In the genomic region with DNA sequence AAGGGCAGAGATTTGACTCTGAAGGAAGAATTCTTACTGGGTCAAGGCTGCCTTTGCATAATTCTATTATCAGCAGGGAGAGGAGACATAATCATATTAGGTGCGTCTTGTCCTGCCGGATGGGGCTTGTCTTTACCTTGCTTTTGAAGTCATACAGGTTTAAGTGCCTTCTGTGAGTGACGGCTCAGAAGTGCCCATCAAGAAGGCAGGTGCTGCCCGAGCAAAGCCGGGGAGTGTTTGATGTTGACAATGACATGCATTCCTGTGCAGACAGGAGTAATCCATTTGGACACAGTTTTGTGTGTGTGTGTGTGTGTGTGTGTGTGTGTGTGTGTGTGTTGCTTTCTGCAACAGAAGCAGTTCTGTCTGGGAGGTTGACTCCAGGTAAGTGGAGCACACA, we compare ENCODE assay signal across 22 mouse cellular contexts.
DNase-seq lines count a peak whose midpoint lies in the region; ATAC-seq lines count a peak whose summit lies in the region.
"Had no signal": no experiment of that assay in that cellular context is flagged by ENCODE, and none has a peak within 500 bp of the region (broad histone marks: within the 10 kb centered on the region; RNA-seq: fewer than 3 reads in every experiment).

No protein-coding gene starts in this region.

- no peaks in the 10 kb centered on the region for H3K36me3 ChIP-seq in heart, embryonic 12.5 days
- H3K36me3 ChIP-seq in midbrain, embryonic 16.5 days (ENCODE audit: control insufficient read depth, insufficient read depth, low read length), result no peaks in the 10 kb centered on the region
- H3K36me3 ChIP-seq in midbrain, embryonic 10.5 days, result no peaks in the 10 kb centered on the region
- no peaks in the 10 kb centered on the region for H3K36me3 ChIP-seq in embryonic facial prominence, embryonic 12.5 days
- H3K36me3 ChIP-seq in limb, embryonic 10.5 days, result no peaks in the 10 kb centered on the region
- H3K36me3 ChIP-seq: forebrain, embryonic 12.5 days; forebrain, embryonic 15.5 days; heart, embryonic 10.5 days; hindbrain, embryonic 12.5 days; hindbrain, embryonic 15.5 days had no signal

- WGBS in heart, embryonic 12.5 days, result 41% methylated on average over 5 of the region's 5 CpGs
- WGBS in midbrain, embryonic 16.5 days, result 40% methylated on average over 5 of the region's 5 CpGs
- 69% methylated on average over 5 of the region's 5 CpGs for WGBS in midbrain, embryonic 10.5 days
- WGBS in embryonic facial prominence, embryonic 12.5 days, result 51% methylated on average over 5 of the region's 5 CpGs
- 59% methylated on average over 5 of the region's 5 CpGs for WGBS in limb, embryonic 10.5 days

- H3K4me3 ChIP-seq in heart, embryonic 12.5 days, result no peak overlapping the region
- H3K4me3 ChIP-seq in midbrain, embryonic 16.5 days (ENCODE audit: low read depth, low read length), result no peak overlapping the region
- no peak overlapping the region for H3K4me3 ChIP-seq in midbrain, embryonic 10.5 days
- no peak overlapping the region for H3K4me3 ChIP-seq in embryonic facial prominence, embryonic 12.5 days
- H3K4me3 ChIP-seq in limb, embryonic 10.5 days, result no peak overlapping the region
- H3K4me3 ChIP-seq: erythroblast, embryonic 14.5 days; forebrain, embryonic 12.5 days; forebrain, embryonic 15.5 days; heart, adult 2 months; heart, embryonic 10.5 days; hindbrain, embryonic 12.5 days; hindbrain, embryonic 15.5 days had no signal

- H3K27me3 ChIP-seq in heart, embryonic 12.5 days (replicated peaks), result peaks cover 4% of the 10 kb centered on the region
- H3K27me3 ChIP-seq in midbrain, embryonic 16.5 days (ENCODE audit: control insufficient read depth, insufficient read depth, low read depth, low read length), result no peaks in the 10 kb centered on the region; the same call in 1 of the 2 replicates
- H3K27me3 ChIP-seq in midbrain, embryonic 10.5 days (ENCODE audit: low read depth, poor library complexity, severe bottlenecking), result 0 out of 2 replicates have a peak, but pooled peaks cover 6% of the 10 kb centered on the region
- H3K27me3 ChIP-seq in embryonic facial prominence, embryonic 12.5 days, result no peaks in the 10 kb centered on the region
- no peaks in the 10 kb centered on the region for H3K27me3 ChIP-seq in limb, embryonic 10.5 days (ENCODE audit: low read depth, poor library complexity, severe bottlenecking)
- H3K27me3 ChIP-seq: forebrain, embryonic 12.5 days; forebrain, embryonic 15.5 days; hindbrain, embryonic 12.5 days; hindbrain, embryonic 15.5 days had no signal

- no peak overlapping the region for H3K4me2 ChIP-seq in heart, embryonic 12.5 days
- no peak overlapping the region for H3K4me2 ChIP-seq in midbrain, embryonic 16.5 days (ENCODE audit: low read length)
- no peak overlapping the region for H3K4me2 ChIP-seq in embryonic facial prominence, embryonic 12.5 days (replicated peaks)
- H3K4me2 ChIP-seq: forebrain, embryonic 12.5 days; forebrain, embryonic 15.5 days; hindbrain, embryonic 12.5 days; hindbrain, embryonic 15.5 days had no signal

- H3K9ac ChIP-seq in heart, embryonic 12.5 days, result no peak overlapping the region
- H3K9ac ChIP-seq in midbrain, embryonic 16.5 days (ENCODE audit: low read depth, low read length), result no peak overlapping the region
- no peak overlapping the region for H3K9ac ChIP-seq in embryonic facial prominence, embryonic 12.5 days
- H3K9ac ChIP-seq: forebrain, embryonic 12.5 days; forebrain, embryonic 15.5 days; hindbrain, embryonic 12.5 days; hindbrain, embryonic 15.5 days had no signal

- intact Hi-C loops in left cerebral cortex, postnatal 36 days (cut with DNase I), result no loop called here

- H3K9me3 ChIP-seq in heart, embryonic 12.5 days (replicated peaks), result peaks cover 5% of the 10 kb centered on the region; the same call in 1 of the 2 replicates
- H3K9me3 ChIP-seq in midbrain, embryonic 16.5 days (replicated peaks; ENCODE audit: control insufficient read depth, low read length, poor library complexity, severe bottlenecking), result no peaks in the 10 kb centered on the region
- H3K9me3 ChIP-seq in midbrain, embryonic 10.5 days (replicated peaks), result no peaks in the 10 kb centered on the region
- no peaks in the 10 kb centered on the region for H3K9me3 ChIP-seq in embryonic facial prominence, embryonic 12.5 days
- no peaks in the 10 kb centered on the region for H3K9me3 ChIP-seq in limb, embryonic 10.5 days (replicated peaks)
- H3K9me3 ChIP-seq: forebrain, embryonic 12.5 days; forebrain, embryonic 15.5 days; heart, embryonic 10.5 days; hindbrain, embryonic 12.5 days; hindbrain, embryonic 15.5 days had no signal

- ATAC-seq in heart, embryonic 12.5 days (ENCODE audit: insufficient number of reproducible peaks, low FRiP score), result no peak
- peak; percentile 36; the same call in 1 of the 2 replicates for ATAC-seq in midbrain, embryonic 16.5 days
- ATAC-seq in embryonic facial prominence, embryonic 12.5 days (ENCODE audit: insufficient number of reproducible peaks, insufficient read depth, low FRiP score, low TSS enrichment), result peak; percentile 60; the same call in 1 of the 2 replicates
- ATAC-seq: activated CD4-positive, CD25-positive, alpha-beta regulatory T cell, adult 4 months; forebrain, embryonic 15.5 days had no signal

- no peaks in the 10 kb centered on the region for H3K4me1 ChIP-seq in heart, embryonic 12.5 days (replicated peaks)
- peaks cover 12% of the 10 kb centered on the region for H3K4me1 ChIP-seq in midbrain, embryonic 16.5 days (ENCODE audit: control insufficient read depth, insufficient read depth, low read length)
- H3K4me1 ChIP-seq in midbrain, embryonic 10.5 days, result peaks cover 12% of the 10 kb centered on the region
- peaks cover 11% of the 10 kb centered on the region for H3K4me1 ChIP-seq in embryonic facial prominence, embryonic 12.5 days
- H3K4me1 ChIP-seq in limb, embryonic 10.5 days, result peaks cover 30% of the 10 kb centered on the region
- H3K4me1 ChIP-seq: heart, embryonic 10.5 days had no signal

- peak; percentile 40 for DNase-seq in heart, adult 11 months
- DNase-seq in midbrain, embryonic 10.5 days (ENCODE audit: low spot score), result no peak
- DNase-seq in limb, embryonic 10.5 days (ENCODE audit: low spot score), result peak; percentile 30
- no peak for DNase-seq in testis, postnatal 10 days (ENCODE audit: low spot score)
- DNase-seq in left cerebral cortex, postnatal 36 days (ENCODE audit: low spot score in 2 of 2), result no peak
- DNase-seq: adrenal gland, adult 8-10 months; adrenal gland, postnatal 25 days; cerebellum, adult 18-20 months; cerebellum, adult 9-10 months; cerebellum, postnatal 14 days; gastrocnemius, postnatal 25 days; heart, adult 2 months had no signal

- H3K27ac ChIP-seq in heart, embryonic 12.5 days (ENCODE audit: poor library complexity, severe bottlenecking), result no peak overlapping the region
- no peak overlapping the region for H3K27ac ChIP-seq in midbrain, embryonic 16.5 days (ENCODE audit: low read length)
- H3K27ac ChIP-seq in midbrain, embryonic 10.5 days (replicated peaks), result no peak overlapping the region
- no peak overlapping the region for H3K27ac ChIP-seq in embryonic facial prominence, embryonic 12.5 days
- H3K27ac ChIP-seq in limb, embryonic 10.5 days, result no peak overlapping the region
- H3K27ac ChIP-seq: forebrain, embryonic 12.5 days; forebrain, embryonic 15.5 days; heart, adult 2 months; heart, embryonic 10.5 days; hindbrain, embryonic 12.5 days; hindbrain, embryonic 15.5 days had no signal

Comparison
In these comparisons a context has a peak if more than half of its experiments do, and no peak if none do; other contexts are left out.
1. DNase-seq: peak in heart, adult 11 months (single experiment) and limb, embryonic 10.5 days (single experiment); none in midbrain, embryonic 10.5 days (single experiment), testis, postnatal 10 days (single experiment) and left cerebral cortex, postnatal 36 days (0 of 2).